Comparison of ENCODE assay signal across 8 mouse cellular contexts in the genomic region with DNA sequence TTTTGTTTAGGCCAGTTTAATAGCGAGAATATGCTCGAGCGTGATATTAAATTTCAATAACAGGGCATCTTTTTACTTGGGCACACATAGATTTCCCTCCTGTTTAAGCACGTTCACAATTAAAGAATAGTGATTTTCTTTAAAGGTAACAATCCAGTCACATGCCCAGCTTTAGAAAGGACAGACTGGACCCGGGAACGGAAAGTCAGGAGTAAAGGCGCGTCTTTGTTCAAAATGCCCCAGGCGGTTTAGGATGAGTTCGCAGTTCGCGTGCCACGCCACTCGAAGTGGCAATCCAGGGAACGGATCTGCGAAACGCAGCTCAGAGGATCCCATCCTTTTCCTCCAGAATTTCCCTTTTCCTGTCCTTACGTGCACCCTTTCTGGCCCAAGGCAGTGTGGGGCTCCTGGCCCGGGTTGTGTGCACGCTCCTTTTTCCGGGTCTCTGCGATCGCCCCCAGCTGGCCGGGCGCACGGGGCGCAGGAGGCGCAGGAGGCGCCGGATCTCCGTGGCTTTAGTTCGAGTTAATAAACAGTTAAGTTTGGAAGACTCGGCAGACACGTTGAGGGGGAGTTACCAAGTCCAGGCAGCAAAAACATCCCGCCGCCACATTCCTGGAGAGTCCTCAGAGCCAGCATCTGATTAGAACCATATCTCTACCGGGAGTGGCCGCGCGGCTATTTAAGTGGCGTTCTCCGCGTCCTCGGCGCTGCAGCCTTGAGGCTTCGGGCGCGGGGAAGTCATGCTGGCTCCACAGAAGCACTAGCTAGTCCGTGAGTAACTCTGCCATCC. TPM values are rescaled to one million over a fixed set of nuclear protein-coding genes. Genes with fewer than 3 reads are reported as not detected.
DNase-seq lines count a peak whose midpoint lies in the region; ATAC-seq and TF ChIP-seq lines count a peak whose summit lies in the region.

No protein-coding gene starts in this region.

- peak; percentile 73 for TF ChIP-seq CTCF in lung, postnatal 0 days (IDR thresholded peaks at IDR 0.05)

- H3K27me3 ChIP-seq in hindbrain, embryonic 12.5 days: peaks cover 8% of the 10 kb centered on the region; the same call in 1 of the 2 replicates
- no peaks in the 10 kb centered on the region for H3K27me3 ChIP-seq in lung, postnatal 0 days (replicated peaks; ENCODE audit: insufficient read depth, low read length)

- peak; percentile 96 for DNase-seq in NIH3T3 (ENCODE audit: low read depth)
- peak; percentile 11 for DNase-seq in cerebellum, adult 9-11 months
- DNase-seq in frontal cortex, postnatal 14 days (ENCODE audit: low spot score in 2 of 2): peak; percentile 60 to 64
- DNase-seq in layer of hippocampus, postnatal 14 days (ENCODE audit: low spot score in 2 of 2): peak; percentile 63 to 72
- DNase-seq in lung, postnatal 0 days (ENCODE audit: low spot score): peak; percentile 93
- peak; percentile 83 for DNase-seq in ovary, postnatal 36 days (ENCODE audit: low spot score)
- DNase-seq in thymus, postnatal 36 days: peak; percentile 52 to 53

- peak; percentile 94 for ATAC-seq in hindbrain, embryonic 12.5 days (ENCODE audit: low FRiP score)
- peak; percentile 93 for ATAC-seq in lung, postnatal 0 days

- no peaks in the 10 kb centered on the region for H3K36me3 ChIP-seq in hindbrain, embryonic 12.5 days
- no peaks in the 10 kb centered on the region for H3K36me3 ChIP-seq in lung, postnatal 0 days (ENCODE audit: insufficient read depth, low read length)

- peak overlapping the region; percentile 13 for H3K9ac ChIP-seq in hindbrain, embryonic 12.5 days
- no peak overlapping the region; the same call in 1 of the 2 replicates for H3K9ac ChIP-seq in lung, postnatal 0 days (replicated peaks; ENCODE audit: low read depth)

- H3K4me1 ChIP-seq in hindbrain, embryonic 12.5 days: peaks cover 4% of the 10 kb centered on the region; the same call in 1 of the 2 replicates
- no peaks in the 10 kb centered on the region; the same call in 1 of the 2 replicates for H3K4me1 ChIP-seq in lung, postnatal 0 days (ENCODE audit: insufficient read depth, low read depth, low read length)

- no peak overlapping the region; the same call in 1 of the 2 replicates for H3K27ac ChIP-seq in hindbrain, embryonic 12.5 days
- H3K27ac ChIP-seq in lung, postnatal 0 days (ENCODE audit: low read length): no peak overlapping the region

- WGBS in hindbrain, embryonic 12.5 days: 5% methylated on average over 49 of the region's 49 CpGs
- 3% methylated on average over 49 of the region's 49 CpGs for WGBS in lung, postnatal 0 days

- TF ChIP-seq EP300 in lung, postnatal 0 days (IDR thresholded peaks at IDR 0.05): no peak

- H3K9me3 ChIP-seq in hindbrain, embryonic 12.5 days (replicated peaks): no peaks in the 10 kb centered on the region
- no peaks in the 10 kb centered on the region for H3K9me3 ChIP-seq in lung, postnatal 0 days (ENCODE audit: low read length)

- H3K4me2 ChIP-seq in hindbrain, embryonic 12.5 days (replicated peaks): peak overlapping the region; percentile 74
- peak overlapping the region; percentile 76 for H3K4me2 ChIP-seq in lung, postnatal 0 days (replicated peaks; ENCODE audit: low read depth, low read length)

- H3K4me3 ChIP-seq in hindbrain, embryonic 12.5 days: peak overlapping the region; percentile 49
- H3K4me3 ChIP-seq in lung, postnatal 0 days (ENCODE audit: low read depth, low read length): peak overlapping the region; percentile 49

RNA-seq across cellular contexts. Expression of gene C9, which starts 58.8 kb away (rescaled TPM):
- polyA plus RNA-seq in hindbrain, embryonic 12.5 days (2016; fragmentation: Nextera tagmentation; extraction: Ambion mirVana): not detected in 2 replicates
- total RNA-seq in layer of hippocampus, postnatal 14 days (2021): not detected
- polyA plus RNA-seq in lung, postnatal 0 days (2015; fragmentation: Nextera tagmentation; extraction: Ambion mirVana): not detected in 2 replicates

Comparison
In these comparisons a context has a peak if more than half of its experiments do, and no peak if none do; other contexts are left out.
1. DNase-seq: peak in every context shown above with its lines; median percentile 96 in NIH3T3; 93 in lung, postnatal 0 days; 83 in ovary, postnatal 36 days; 68 in layer of hippocampus, postnatal 14 days; 62 in frontal cortex, postnatal 14 days; 52 in thymus, postnatal 36 days; 11 in cerebellum, adult 9-11 months.